Mouse (Mus musculus): ENCODE measurements around the gene Plgrkt. TPM values are rescaled to one million over a fixed set of nuclear protein-coding genes. Genes with fewer than 3 reads are reported as not detected.

The Plgrkt gene
- total and polyA plus RNA-seq, 3 experiments: 22.9 to 29.9 (median 28.1) TPM

GRCm38 (mm10) chr19:29356281-29356680 lies 10.9 kb downstream of the Plgrkt start:
- Histone ChIP-seq H3K4me3 (no peak overlapping the region), H3K27ac (no peak overlapping the region), H3K27me3 (ENCODE audit: control insufficient read depth, insufficient read depth, low read length) (no peaks in the 10 kb centered on the region), H3K79me2 (replicated peaks; ENCODE audit: control insufficient read depth, insufficient read depth, low read length) (no peaks in the 10 kb centered on the region), H3K4me1 (ENCODE audit: control insufficient read depth, insufficient read depth, low read length) (no peaks in the 10 kb centered on the region; the same call in 1 of the 2 replicates), H3K36me3 (ENCODE audit: control insufficient read depth, insufficient read depth, low read length) (0 out of 2 replicates have a peak, but pooled peaks cover 2% of the 10 kb centered on the region), H3K9ac (ENCODE audit: low read depth, low read length) (no peak overlapping the region)
- intact Hi-C loops (cut with DNase I): no loop called here
- DNase-seq: no peak
- no peak for TF ChIP-seq CTCF (IDR thresholded peaks at IDR 0.05)
- TF ChIP-seq POLR2A (IDR thresholded peaks at IDR 0.05; ENCODE audit: insufficient read depth, low read depth, low read length): no peak
- no peak for TF ChIP-seq EP300 (IDR thresholded peaks at IDR 0.05; ENCODE audit: insufficient read depth, low read depth, low read length)
- 81% methylated on average over 11 of the region's 11 CpGs for WGBS

GRCm38 (mm10) chr19:29354895-29355877 lies 12.0 kb downstream of the Plgrkt start:
- Histone ChIP-seq H3K27me3 (ENCODE audit: control insufficient read depth, insufficient read depth, low read length) (no peaks in the 10 kb centered on the region), H3K36me3 (ENCODE audit: control insufficient read depth, insufficient read depth, low read length) (0 out of 2 replicates have a peak, but pooled peaks cover 2% of the 10 kb centered on the region), H3K79me2 (replicated peaks; ENCODE audit: control insufficient read depth, insufficient read depth, low read length) (no peaks in the 10 kb centered on the region), H3K4me3 (peak overlapping the region; percentile 32), H3K27ac (peak overlapping the region; percentile 47), H3K9ac (ENCODE audit: low read depth, low read length) (no peak overlapping the region; the same call in 1 of the 2 replicates), H3K4me1 (ENCODE audit: control insufficient read depth, insufficient read depth, low read length) (no peaks in the 10 kb centered on the region; the same call in 1 of the 2 replicates)
- DNase-seq: peak; percentile 84 to 90
- peak; percentile 86 for TF ChIP-seq EP300 (IDR thresholded peaks at IDR 0.05; ENCODE audit: insufficient read depth, low read depth, low read length)
- no peak for TF ChIP-seq POLR2A (IDR thresholded peaks at IDR 0.05; ENCODE audit: insufficient read depth, low read depth, low read length)
- TF ChIP-seq CTCF (IDR thresholded peaks at IDR 0.05): peak; percentile 95
- intact Hi-C loops (cut with DNase I): loop anchor here (1.0 to 2.0 kb wide), 5 partner anchors 46 to 578 kb away; no protein-coding TSS in a partner anchor
- 3% methylated on average over 20 of the region's 20 CpGs for WGBS

- Histone ChIP-seq H3K36me3 (ENCODE audit: control insufficient read depth, insufficient read depth, low read length) (0 out of 2 replicates have a peak, but pooled peaks cover 2% of the 10 kb centered on the region), H3K4me3 (no peak overlapping the region), H3K9ac (ENCODE audit: low read depth, low read length) (no peak overlapping the region), H3K79me2 (replicated peaks; ENCODE audit: control insufficient read depth, insufficient read depth, low read length) (no peaks in the 10 kb centered on the region), H3K27me3 (ENCODE audit: control insufficient read depth, insufficient read depth, low read length) (no peaks in the 10 kb centered on the region), H3K4me1 (ENCODE audit: control insufficient read depth, insufficient read depth, low read length) (no peaks in the 10 kb centered on the region; the same call in 1 of the 2 replicates), H3K27ac (no peak overlapping the region)
- no peak for DNase-seq
- no peak for TF ChIP-seq CTCF (IDR thresholded peaks at IDR 0.05)
- TF ChIP-seq POLR2A (IDR thresholded peaks at IDR 0.05; ENCODE audit: insufficient read depth, low read depth, low read length): no peak
- no peak for TF ChIP-seq EP300 (IDR thresholded peaks at IDR 0.05; ENCODE audit: insufficient read depth, low read depth, low read length)
- intact Hi-C loops (cut with DNase I): no loop called here
- 64% methylated on average over 5 of the region's 5 CpGs for WGBS
Observed at GRCm38 (mm10) chr19:29350991-29351390, 16.2 kb downstream of the Plgrkt start.

- no peak for DNase-seq
- no peaks in the 10 kb centered on the region for H3K27me3 ChIP-seq (ENCODE audit: control insufficient read depth, insufficient read depth, low read length)
- no peaks in the 10 kb centered on the region for H3K36me3 ChIP-seq (ENCODE audit: control insufficient read depth, insufficient read depth, low read length)
- whole genome bisulfite sequencing: 85% methylated on average over 6 of the region's 6 CpGs
- no peak overlapping the region for H3K9ac ChIP-seq (ENCODE audit: low read depth, low read length)
- intact Hi-C loops (cut with DNase I): no loop called here
- no peak for TF ChIP-seq CTCF (IDR thresholded peaks at IDR 0.05)
- no peak for TF ChIP-seq POLR2A (IDR thresholded peaks at IDR 0.05; ENCODE audit: insufficient read depth, low read depth, low read length)
- no peak for TF ChIP-seq EP300 (IDR thresholded peaks at IDR 0.05; ENCODE audit: insufficient read depth, low read depth, low read length)
- H3K4me1 ChIP-seq (ENCODE audit: control insufficient read depth, insufficient read depth, low read length): no peaks in the 10 kb centered on the region
- no peak overlapping the region for H3K27ac ChIP-seq
- H3K79me2 ChIP-seq (replicated peaks; ENCODE audit: control insufficient read depth, insufficient read depth, low read length): no peaks in the 10 kb centered on the region
- no peak overlapping the region for H3K4me3 ChIP-seq
Observed at GRCm38 (mm10) chr19:29345636-29346035, 21.6 kb downstream of the Plgrkt start.

- Histone ChIP-seq H3K36me3 (ENCODE audit: control insufficient read depth, insufficient read depth, low read length) (no peaks in the 10 kb centered on the region), H3K4me3 (no peak overlapping the region), H3K4me1 (ENCODE audit: control insufficient read depth, insufficient read depth, low read length) (no peaks in the 10 kb centered on the region), H3K27ac (no peak overlapping the region), H3K9ac (ENCODE audit: low read depth, low read length) (no peak overlapping the region), H3K79me2 (replicated peaks; ENCODE audit: control insufficient read depth, insufficient read depth, low read length) (no peaks in the 10 kb centered on the region), H3K27me3 (ENCODE audit: control insufficient read depth, insufficient read depth, low read length) (no peaks in the 10 kb centered on the region)
- intact Hi-C loops (cut with DNase I): no loop called here
- TF ChIP-seq POLR2A (IDR thresholded peaks at IDR 0.05; ENCODE audit: insufficient read depth, low read depth, low read length) (no peak), EP300 (IDR thresholded peaks at IDR 0.05; ENCODE audit: insufficient read depth, low read depth, low read length) (no peak), CTCF (IDR thresholded peaks at IDR 0.05) (no peak)
- no peak for DNase-seq
Observed at GRCm38 (mm10) chr19:29344868-29345267, 22.3 kb downstream of the Plgrkt start.

- Histone ChIP-seq H3K79me2 (replicated peaks; ENCODE audit: control insufficient read depth, insufficient read depth, low read length) (no peaks in the 10 kb centered on the region), H3K27me3 (ENCODE audit: control insufficient read depth, insufficient read depth, low read length) (no peaks in the 10 kb centered on the region), H3K36me3 (ENCODE audit: control insufficient read depth, insufficient read depth, low read length) (no peaks in the 10 kb centered on the region), H3K4me1 (ENCODE audit: control insufficient read depth, insufficient read depth, low read length) (no peaks in the 10 kb centered on the region), H3K9ac (ENCODE audit: low read depth, low read length) (no peak overlapping the region), H3K4me3 (no peak overlapping the region), H3K27ac (no peak overlapping the region)
- DNase-seq: no peak
- no peak for TF ChIP-seq POLR2A (IDR thresholded peaks at IDR 0.05; ENCODE audit: insufficient read depth, low read depth, low read length)
- TF ChIP-seq CTCF (IDR thresholded peaks at IDR 0.05): no peak
- no peak for TF ChIP-seq EP300 (IDR thresholded peaks at IDR 0.05; ENCODE audit: insufficient read depth, low read depth, low read length)
- intact Hi-C loops (cut with DNase I): no loop called here
- WGBS: 78% methylated on average over 6 of the region's 6 CpGs
Observed at GRCm38 (mm10) chr19:29342281-29342680, 24.9 kb downstream of the Plgrkt start.
